Mouse (Mus musculus) limb, embryonic 14.5 days (tissue): ENCODE results near the gene Coq8b. TPM values are rescaled to one million over a fixed set of nuclear protein-coding genes. Genes with fewer than 3 reads are reported as not detected.

Experiments used
- ATAC-seq: fragments of 200-750 bp; cut with Nextera tagmentation; 2 replicates; pipeline ENCODE4 v1.8.0; 2017; ENCODE audit warnings: low read depth, moderate number of reproducible peaks, moderate TSS enrichment; ENCODE audit not compliant: low FRiP score
- DNase-seq: peaks from one replicate; pipeline ENCODE4 v3.0.0-alpha.2; 2015; ENCODE audit warnings: low spot score
- H3K27ac ChIP-seq: fragments of 300-500 bp; sonication (generic); replicated peaks from 2 replicates; pipeline ENCODE4 v1.5.1; 2014; ENCODE audit warnings: low read depth, mild to moderate bottlenecking, low read length, moderate library complexity, mixed read lengths
- H3K27me3 ChIP-seq: fragments of 300-500 bp; sonication (generic); 2 replicates; pipeline ENCODE4 v1.6.1; 2014; ENCODE audit warnings: low read length, mixed read lengths; ENCODE audit not compliant: control insufficient read depth, insufficient read depth
- H3K36me3 ChIP-seq: fragments of 300-500 bp; sonication (generic); 2 replicates; pipeline ENCODE4 v1.6.1; 2014; ENCODE audit warnings: mild to moderate bottlenecking, low read length, moderate library complexity, mixed read lengths; ENCODE audit not compliant: control insufficient read depth, insufficient read depth
- H3K4me1 ChIP-seq: fragments of 300-500 bp; sonication (generic); 2 replicates; pipeline ENCODE4 v1.6.1; 2014; ENCODE audit warnings: antibody characterized with exemption, low read length, mixed read lengths; ENCODE audit not compliant: control insufficient read depth, insufficient read depth
- H3K4me2 ChIP-seq: fragments of 300-500 bp; sonication (generic); replicated peaks from 2 replicates; pipeline ENCODE4 v1.6.1; 2014; ENCODE audit warnings: low read depth, mild to moderate bottlenecking, low read length, moderate library complexity; ENCODE audit not compliant: severe bottlenecking
- H3K4me3 ChIP-seq: fragments of 300-500 bp; sonication (generic); replicated peaks from 2 replicates; pipeline ENCODE4 v1.5.1; 2014; ENCODE audit warnings: low read length
- H3K9ac ChIP-seq: fragments of 300-500 bp; sonication (generic); 2 replicates; pipeline ENCODE4 v1.6.1; 2014; ENCODE audit warnings: mild to moderate bottlenecking, low read depth, low read length, moderate library complexity; ENCODE audit not compliant: severe bottlenecking
- H3K9me3 ChIP-seq: fragments of 300-500 bp; sonication (generic); 2 replicates; pipeline ENCODE4 v1.6.1; 2016; ENCODE audit warnings: low read length; ENCODE audit not compliant: control insufficient read depth
- POLR2A ChIP-seq: fragments of 200-500 bp; IDR thresholded peaks from 2 replicates; pipeline ENCODE4 v1.8.0; 2012; ENCODE audit warnings: inconsistent platforms, mild to moderate bottlenecking, moderate library complexity, borderline replicate concordance; ENCODE audit not compliant: insufficient read depth, insufficient read length; ENCODE audit errors: extremely low read depth
- WGBS: fragments of 180-500 bp; shearing (Covaris S2); extraction: QIAGEN DNeasy Blood & Tissue Kit; methylation state at CpG from one replicate; pipeline ENCODE4 v1.1.7; 2014; 5-methylcytosine and 5-hydroxymethylcytosine counted together
- polyA plus RNA-seq, 2 experiments: library from polyadenylated mRNA; depleted of rRNA in 1 of 2; stranded (reverse) in 1 of 2; unstranded in 1 of 2; fragments of >200 nt; fragmentation: Nextera tagmentation in 1 of 2; extraction: Ambion mirVana in 1 of 2; gene quantifications; 2 replicates each; pipeline versions ENCODE4 v1.2.1 to v1.2.3; 2012 to 2014

Coq8b gene
- polyA plus RNA-seq, 2 experiments: 16.5 to 43.4 TPM

DNA sequence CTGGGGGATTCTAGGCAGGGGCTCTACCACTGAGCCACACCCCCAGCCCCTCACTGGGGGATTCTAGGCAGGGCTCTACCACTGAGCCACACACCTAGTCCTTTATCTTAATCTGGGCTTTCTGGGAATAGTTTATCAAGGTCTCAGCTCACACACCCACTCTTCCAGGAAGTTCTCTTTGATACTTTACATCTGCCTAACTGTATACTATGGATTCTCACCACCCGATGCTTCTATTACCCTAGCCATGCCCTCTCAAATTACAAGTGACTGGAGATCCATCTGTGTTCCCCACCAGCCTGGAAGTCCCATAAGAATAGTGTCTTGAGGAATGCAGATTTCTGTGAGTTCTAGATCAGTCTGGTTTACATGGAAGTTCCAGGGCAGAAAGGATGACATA, 10.3 kb upstream of the Coq8b start:
- H3K4me1 ChIP-seq: peaks cover 29% of the 10 kb centered on the region
- H3K27ac ChIP-seq: no peak overlapping the region
- H3K4me3 ChIP-seq: no peak overlapping the region
- H3K9me3 ChIP-seq: no peaks in the 10 kb centered on the region
- 73% methylated on average over 1 of the region's 1 CpGs for WGBS
- H3K36me3 ChIP-seq: peaks cover 25% of the 10 kb centered on the region
- H3K27me3 ChIP-seq: no peaks in the 10 kb centered on the region
- no peak overlapping the region for H3K9ac ChIP-seq
- no peak for TF ChIP-seq POLR2A
- DNase-seq: no peak
- no peak overlapping the region for H3K4me2 ChIP-seq
- ATAC-seq: no peak

DNA sequence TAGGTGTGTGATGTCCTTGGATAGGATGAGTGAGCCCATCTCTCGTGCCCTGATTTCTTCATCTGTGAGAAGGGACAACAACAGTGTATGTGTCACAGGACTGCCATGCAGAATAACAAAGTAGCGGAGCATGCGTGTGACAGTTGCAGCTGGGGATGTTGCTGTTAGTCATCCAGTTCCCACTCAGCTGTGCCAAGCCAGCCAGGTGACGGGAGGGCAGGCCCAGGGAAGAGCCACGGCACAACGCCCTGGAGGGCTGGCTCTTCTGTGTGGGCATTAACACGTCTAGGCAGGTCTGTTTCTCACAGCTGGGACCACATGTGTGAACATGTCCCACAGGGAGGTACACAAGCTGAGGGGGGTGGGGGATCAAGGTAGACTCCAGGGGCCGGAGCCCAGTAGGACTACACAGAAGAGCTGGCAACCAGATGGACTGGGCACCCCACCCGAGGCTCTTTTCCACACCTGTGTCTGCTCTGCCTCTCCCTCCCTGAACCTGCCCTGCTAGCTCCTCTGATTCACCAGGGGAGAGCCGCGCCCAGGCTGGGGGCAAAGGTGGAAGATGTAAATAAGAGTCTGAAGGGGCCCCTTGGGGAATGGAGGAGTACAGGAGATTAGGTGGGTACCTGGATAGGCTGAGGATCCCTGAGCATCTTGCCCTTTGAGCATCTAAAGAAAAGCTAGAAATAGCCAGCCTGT, 7.8 kb upstream of the Coq8b start:
- Histone ChIP-seq H3K9me3 (no peaks in the 10 kb centered on the region), H3K4me3 (0 out of 2 replicates have a peak overlapping the region, but pooled peaks have one; percentile 79), H3K36me3 (peaks cover 6% of the 10 kb centered on the region; the same call in 1 of the 2 replicates), H3K9ac (peak overlapping the region; percentile 67; the same call in 1 of the 2 replicates), H3K4me1 (peaks cover 29% of the 10 kb centered on the region), H3K4me2 (peak overlapping the region; percentile 64), H3K27ac (no peak overlapping the region), H3K27me3 (no peaks in the 10 kb centered on the region)
- ATAC-seq (no peak), DNase-seq (no peak)
- no peak for TF ChIP-seq POLR2A
- 61% methylated on average over 11 of the region's 11 CpGs for WGBS

DNA sequence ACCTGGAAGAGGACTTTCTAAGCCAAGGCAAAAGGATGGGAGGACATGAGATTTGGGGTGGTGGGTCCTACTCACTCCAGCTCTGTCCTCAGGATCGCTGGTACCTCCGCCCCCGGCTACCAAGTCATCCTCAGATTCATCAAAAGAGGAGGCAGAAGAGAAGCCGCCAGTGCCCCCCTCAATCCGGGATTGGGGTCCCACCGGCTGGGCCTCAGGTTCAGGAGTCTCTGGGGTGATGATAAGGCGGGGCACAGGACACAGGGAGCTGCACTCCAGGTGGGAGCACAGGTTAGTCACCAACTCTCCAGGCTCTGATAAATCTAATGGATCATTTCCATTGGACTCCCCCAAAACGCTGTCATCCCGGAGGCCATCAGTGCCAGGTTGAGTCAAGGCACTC, 5.5 kb upstream of the Coq8b start:
- Histone ChIP-seq H3K9me3 (no peaks in the 10 kb centered on the region), H3K27me3 (no peaks in the 10 kb centered on the region), H3K27ac (no peak overlapping the region; the same call in 1 of the 2 replicates), H3K4me2 (peak overlapping the region; percentile 64), H3K36me3 (peaks cover 4% of the 10 kb centered on the region; the same call in 1 of the 2 replicates), H3K9ac (peak overlapping the region; percentile 67), H3K4me3 (peak overlapping the region; percentile 79), H3K4me1 (peaks cover 29% of the 10 kb centered on the region)
- DNase-seq (no peak), ATAC-seq (no peak)
- no peak for TF ChIP-seq POLR2A
- 37% methylated on average over 9 of the region's 9 CpGs for WGBS

GRCm38 (mm10) chr7:27227676-27228075, 5.1 kb upstream of the Coq8b start:
- no peaks in the 10 kb centered on the region for H3K27me3 ChIP-seq
- peak overlapping the region; percentile 67 for H3K9ac ChIP-seq
- H3K9me3 ChIP-seq: no peaks in the 10 kb centered on the region
- H3K36me3 ChIP-seq: peaks cover 2% of the 10 kb centered on the region; the same call in 1 of the 2 replicates
- H3K27ac ChIP-seq: peak overlapping the region; percentile 83
- 1% methylated on average over 10 of the region's 10 CpGs for WGBS
- DNase-seq: no peak
- no peak for TF ChIP-seq POLR2A
- H3K4me2 ChIP-seq: peak overlapping the region; percentile 64
- peak overlapping the region; percentile 79 for H3K4me3 ChIP-seq
- ATAC-seq: no peak
- peaks cover 29% of the 10 kb centered on the region for H3K4me1 ChIP-seq

DNA sequence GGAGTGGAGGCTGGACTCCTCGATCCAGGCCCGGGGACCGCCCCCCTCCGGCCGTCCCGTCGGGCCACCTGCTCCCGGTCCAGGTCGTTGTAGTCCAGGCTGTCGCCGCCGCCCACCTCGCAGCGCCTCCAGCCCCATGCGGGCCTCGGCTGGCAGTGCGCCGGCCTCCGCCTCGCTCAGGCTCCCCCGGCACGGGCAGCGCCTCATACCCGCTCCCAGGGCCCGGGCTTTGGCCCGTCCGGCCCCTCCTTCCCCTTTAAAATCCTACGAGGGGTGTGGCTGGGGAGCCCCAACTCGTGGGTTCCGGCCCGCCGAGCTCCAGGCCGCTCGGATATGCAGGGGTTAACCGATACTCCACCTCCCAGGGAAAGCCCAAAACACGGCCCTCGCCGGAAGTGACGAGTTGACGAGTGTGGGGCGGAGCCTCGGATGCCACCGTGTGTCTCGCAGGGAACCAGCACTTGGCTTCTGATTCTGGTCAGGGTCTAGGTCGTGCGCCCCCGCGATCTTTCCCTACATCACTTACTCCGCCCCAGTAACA, 4.5 kb upstream of the Coq8b start, which contains the start of gene Itpkc:
TSS of gene Itpkc (minus strand) at position 381 of the 541 bp plus-strand sequence.
- ATAC-seq: peak; percentile 87
- peak; percentile 94 for DNase-seq
- H3K4me2 ChIP-seq: peak within 1 kb of the TSS; percentile 64
- H3K36me3 ChIP-seq: no peaks in the 10 kb centered on the region
- TF ChIP-seq POLR2A: peak; percentile 71; the same call in 1 of the 2 replicates
- H3K9ac ChIP-seq: peak within 1 kb of the TSS; percentile 67
- WGBS: under 1% methylated on average over 37 of the region's 49 CpGs
- H3K27me3 ChIP-seq: no peaks in the 10 kb centered on the region
- H3K4me1 ChIP-seq: peaks cover 30% of the 10 kb centered on the region
- no peaks in the 10 kb centered on the region for H3K9me3 ChIP-seq
- H3K27ac ChIP-seq: peak within 1 kb of the TSS; percentile 83
- peak within 1 kb of the TSS; percentile 79 for H3K4me3 ChIP-seq
